ENCODE assay signal across 28 mouse cellular contexts in genomic region chr5:123195500-123196000, GRCm38 (mm10). TPM values are rescaled to one million over a fixed set of nuclear protein-coding genes. Genes with fewer than 3 reads are reported as not detected.
A peak's percentile ranks its signal among the peaks of the same experiment; 100 is the strongest.
DNase-seq lines count a peak whose midpoint lies in the region; ATAC-seq and TF ChIP-seq lines count a peak whose summit lies in the region.
"Had no signal": no experiment of that assay in that cellular context is flagged by ENCODE, and none has a peak within 500 bp of the region (broad histone marks: within the 10 kb centered on the region; RNA-seq: fewer than 3 reads in every experiment).

No protein-coding gene starts in this region.

- peak; percentile 64 for DNase-seq in heart, embryonic 10.5 days (ENCODE audit: low spot score)
- no peak for DNase-seq in liver, embryonic 13.5 days
- DNase-seq in liver, postnatal 0 days = peak; percentile 13
- no peak for DNase-seq in cerebellum, adult 11 months
- DNase-seq in adrenal gland, postnatal 4 days (ENCODE audit: low spot score in 2 of 2) = no peak
- DNase-seq: adrenal gland, postnatal 25 days; cerebellum, adult 8-10 months; cerebellum, postnatal 14 days; embryo, embryonic 11 days; gastrocnemius, adult 2 months; gastrocnemius, postnatal 36 days; heart, adult 18-20 months had no signal

- H3K4me3 ChIP-seq in heart, embryonic 10.5 days = no peak overlapping the region
- no peak overlapping the region for H3K4me3 ChIP-seq in heart, embryonic 12.5 days
- peak overlapping the region; percentile 15 for H3K4me3 ChIP-seq in megakaryocyte, embryonic 14.5 days (replicated peaks)
- no peak overlapping the region for H3K4me3 ChIP-seq in liver, embryonic 13.5 days (replicated peaks)
- H3K4me3 ChIP-seq in liver, postnatal 0 days (ENCODE audit: low read depth, low read length) = no peak overlapping the region
- H3K4me3 ChIP-seq: embryonic facial prominence, embryonic 15.5 days; erythroblast, embryonic 14.5 days; forebrain, embryonic 10.5 days; gastrocnemius, adult 2 months; hindbrain, embryonic 12.5 days had no signal

- H3K9me3 ChIP-seq in heart, embryonic 10.5 days = no peaks in the 10 kb centered on the region
- no peaks in the 10 kb centered on the region for H3K9me3 ChIP-seq in heart, embryonic 12.5 days (replicated peaks)
- H3K9me3 ChIP-seq in megakaryocyte, embryonic 14.5 days = peaks cover 7% of the 10 kb centered on the region
- H3K9me3 ChIP-seq in liver, embryonic 13.5 days (replicated peaks) = no peaks in the 10 kb centered on the region
- no peaks in the 10 kb centered on the region for H3K9me3 ChIP-seq in liver, postnatal 0 days (ENCODE audit: low read length)
- H3K9me3 ChIP-seq: embryonic facial prominence, embryonic 15.5 days; forebrain, embryonic 10.5 days; hindbrain, embryonic 12.5 days had no signal

- H3K9ac ChIP-seq in heart, embryonic 12.5 days = no peak overlapping the region
- peak overlapping the region; percentile 23; the same call in 1 of the 2 replicates for H3K9ac ChIP-seq in liver, embryonic 13.5 days
- no peak overlapping the region for H3K9ac ChIP-seq in liver, postnatal 0 days (replicated peaks)
- H3K9ac ChIP-seq: embryonic facial prominence, embryonic 15.5 days; hindbrain, embryonic 12.5 days had no signal

- no peak for TF ChIP-seq CTCF in liver, postnatal 0 days (IDR thresholded peaks at IDR 0.05; ENCODE audit: low read depth)

- H3K36me3 ChIP-seq in heart, embryonic 10.5 days = no peaks in the 10 kb centered on the region
- H3K36me3 ChIP-seq in heart, embryonic 12.5 days = no peaks in the 10 kb centered on the region
- H3K36me3 ChIP-seq in megakaryocyte, embryonic 14.5 days (replicated peaks; ENCODE audit: low read length) = no peaks in the 10 kb centered on the region
- no peaks in the 10 kb centered on the region for H3K36me3 ChIP-seq in liver, embryonic 13.5 days
- H3K36me3 ChIP-seq in liver, postnatal 0 days (replicated peaks; ENCODE audit: insufficient read depth, low read length) = no peaks in the 10 kb centered on the region
- H3K36me3 ChIP-seq: embryonic facial prominence, embryonic 15.5 days; forebrain, embryonic 10.5 days; hindbrain, embryonic 12.5 days had no signal

- 87% methylated on average over 16 of the region's 16 CpGs for WGBS in heart, embryonic 10.5 days
- WGBS in heart, embryonic 12.5 days = 85% methylated on average over 16 of the region's 16 CpGs
- 82% methylated on average over 16 of the region's 16 CpGs for WGBS in liver, embryonic 13.5 days (ENCODE audit: insufficient replicate concordance)
- WGBS in liver, postnatal 0 days (ENCODE audit: insufficient replicate concordance) = 82% methylated on average over 16 of the region's 16 CpGs

- no peaks in the 10 kb centered on the region for H3K4me1 ChIP-seq in heart, embryonic 10.5 days
- no peaks in the 10 kb centered on the region for H3K4me1 ChIP-seq in heart, embryonic 12.5 days (replicated peaks)
- H3K4me1 ChIP-seq in megakaryocyte, embryonic 14.5 days = peaks cover 13% of the 10 kb centered on the region
- H3K4me1 ChIP-seq in liver, embryonic 13.5 days (replicated peaks) = peaks cover 68% of the 10 kb centered on the region
- H3K4me1 ChIP-seq in liver, postnatal 0 days (ENCODE audit: insufficient read depth) = peaks cover 64% of the 10 kb centered on the region
- H3K4me1 ChIP-seq: embryonic facial prominence, embryonic 15.5 days; hindbrain, embryonic 12.5 days had no signal

- H3K4me2 ChIP-seq in heart, embryonic 12.5 days = no peak overlapping the region
- peak overlapping the region; percentile 12; the same call in 1 of the 2 replicates for H3K4me2 ChIP-seq in liver, embryonic 13.5 days
- no peak overlapping the region for H3K4me2 ChIP-seq in liver, postnatal 0 days (ENCODE audit: low read depth, low read length)
- H3K4me2 ChIP-seq: embryonic facial prominence, embryonic 15.5 days; heart, embryonic 11.5 days; hindbrain, embryonic 12.5 days had no signal

- ATAC-seq in heart, embryonic 12.5 days (ENCODE audit: insufficient number of reproducible peaks, low FRiP score) = no peak
- ATAC-seq in megakaryocyte, adult 5-6 weeks (ENCODE audit: poor library complexity, severe bottlenecking) = no peak
- ATAC-seq in liver, embryonic 13.5 days (ENCODE audit: low read depth) = no peak
- no peak for ATAC-seq in liver, postnatal 0 days
- ATAC-seq: activated CD4-positive, CD25-positive, alpha-beta regulatory T cell, adult 4 months; forebrain, embryonic 14.5 days; hindbrain, postnatal 0 days; Patski had no signal

- peaks cover 3% of the 10 kb centered on the region; the same call in 1 of the 2 replicates for H3K27me3 ChIP-seq in heart, embryonic 10.5 days (ENCODE audit: insufficient read depth, poor library complexity, severe bottlenecking)
- peaks cover 7% of the 10 kb centered on the region; the same call in 1 of the 2 replicates for H3K27me3 ChIP-seq in heart, embryonic 12.5 days (replicated peaks)
- peaks cover 40% of the 10 kb centered on the region for H3K27me3 ChIP-seq in megakaryocyte, embryonic 14.5 days (replicated peaks)
- H3K27me3 ChIP-seq in liver, embryonic 13.5 days = no peaks in the 10 kb centered on the region
- no peaks in the 10 kb centered on the region for H3K27me3 ChIP-seq in liver, postnatal 0 days (ENCODE audit: insufficient read depth, low read length)
- H3K27me3 ChIP-seq: embryonic facial prominence, embryonic 15.5 days; hindbrain, embryonic 12.5 days had no signal

- H3K27ac ChIP-seq in heart, embryonic 10.5 days = no peak overlapping the region
- no peak overlapping the region for H3K27ac ChIP-seq in heart, embryonic 12.5 days (ENCODE audit: poor library complexity, severe bottlenecking)
- H3K27ac ChIP-seq in liver, embryonic 13.5 days = peak overlapping the region; percentile 93
- peak overlapping the region; percentile 89 for H3K27ac ChIP-seq in liver, postnatal 0 days (ENCODE audit: low read depth)
- H3K27ac ChIP-seq: embryonic facial prominence, embryonic 15.5 days; forebrain, embryonic 10.5 days; gastrocnemius, adult 2 months; hindbrain, embryonic 12.5 days; hindbrain, postnatal 0 days had no signal

- TF ChIP-seq EP300 in liver, postnatal 0 days (IDR thresholded peaks at IDR 0.05; ENCODE audit: low read depth) = no peak

RNA-seq across cellular contexts. Expression of gene Hpd, which starts 13.0 kb away (rescaled TPM):
- 0.35 TPM in 1 of 2 replicates, not detected in the other for polyA plus RNA-seq in heart, embryonic 10.5 days (2016; fragmentation: Nextera tagmentation; extraction: Ambion mirVana)
- polyA plus RNA-seq in heart, embryonic 12.5 days (2016; fragmentation: Nextera tagmentation; extraction: Ambion mirVana) = not detected in 2 replicates
- polyA plus RNA-seq in megakaryocyte, embryonic 14.5 days (2012; ENCODE audit: insufficient read depth, low replicate concordance) = not detected in 2 replicates
- total RNA-seq in megakaryocyte, adult 5-6 weeks (2015) = not detected in 2 replicates
- not detected in 2 replicates for total RNA-seq in megakaryocyte, adult 5-6 weeks (2017)
- polyA plus RNA-seq in liver, embryonic 13.5 days (2015; fragmentation: Nextera tagmentation; extraction: Ambion mirVana) = 12.4 and 15.2 TPM in 2 replicates
- 638 and 713 TPM in 2 replicates for polyA plus RNA-seq in liver, postnatal 0 days (2015; fragmentation: Nextera tagmentation; extraction: Ambion mirVana)
- 10 to 100 TPM in 1 of 2 experiments, 1 to 10 TPM in 1; 2.2 to 48.2 TPM for total RNA-seq in adrenal gland, postnatal 4 days (2021)
- total RNA-seq: common myeloid progenitor, adult 5-6 weeks; gastrocnemius, adult 2 months; heart, postnatal 25 days; hindbrain, postnatal 0 days had no signal
- polyA plus RNA-seq: activated CD4-positive, CD25-positive, alpha-beta regulatory T cell, adult 4 months; C2C12; embryonic facial prominence, embryonic 11.5 days; embryonic facial prominence, embryonic 15.5 days; erythroblast, embryonic 14.5 days; forebrain, embryonic 14.5 days; heart, embryonic 11.5 days; hindbrain, embryonic 12.5 days; hindbrain, postnatal 0 days; Patski had no signal

RNA-seq across cellular contexts. Expression of gene Psmd9, which starts 26.3 kb away (rescaled TPM):
- polyA plus RNA-seq in heart, embryonic 10.5 days (2016; fragmentation: Nextera tagmentation; extraction: Ambion mirVana) = 73.2 and 85.3 TPM in 2 replicates
- 58.5 and 58.6 TPM in 2 replicates for polyA plus RNA-seq in heart, embryonic 12.5 days (2016; fragmentation: Nextera tagmentation; extraction: Ambion mirVana)
- polyA plus RNA-seq in megakaryocyte, embryonic 14.5 days (2012; ENCODE audit: insufficient read depth, low replicate concordance) = 86.5 and 87.0 TPM in 2 replicates
- total RNA-seq in megakaryocyte, adult 5-6 weeks (2015) = 14.0 and 24.6 TPM in 2 replicates
- total RNA-seq in megakaryocyte, adult 5-6 weeks (2017) = 9.6 and 20.4 TPM in 2 replicates
- polyA plus RNA-seq in liver, embryonic 13.5 days (2015; fragmentation: Nextera tagmentation; extraction: Ambion mirVana) = 76.0 and 76.3 TPM in 2 replicates
- 116 and 120 TPM in 2 replicates for polyA plus RNA-seq in liver, postnatal 0 days (2015; fragmentation: Nextera tagmentation; extraction: Ambion mirVana)
- 10 to 100 TPM; 36.0 to 36.5 TPM for total RNA-seq in adrenal gland, postnatal 4 days (2021)

RNA-seq across cellular contexts. Expression of gene Setd1b, which starts 53.6 kb away (rescaled TPM):
- 5.4 and 9.8 TPM in 2 replicates for polyA plus RNA-seq in heart, embryonic 10.5 days (2016; fragmentation: Nextera tagmentation; extraction: Ambion mirVana)
- 7.4 and 8.1 TPM in 2 replicates for polyA plus RNA-seq in heart, embryonic 12.5 days (2016; fragmentation: Nextera tagmentation; extraction: Ambion mirVana)
- polyA plus RNA-seq in megakaryocyte, embryonic 14.5 days (2012; ENCODE audit: insufficient read depth, low replicate concordance) = 20.8 and 52.6 TPM in 2 replicates
- total RNA-seq in megakaryocyte, adult 5-6 weeks (2015) = 40.4 and 44.9 TPM in 2 replicates
- total RNA-seq in megakaryocyte, adult 5-6 weeks (2017) = 4.1 and 8.7 TPM in 2 replicates
- 3.4 and 3.8 TPM in 2 replicates for polyA plus RNA-seq in liver, embryonic 13.5 days (2015; fragmentation: Nextera tagmentation; extraction: Ambion mirVana)
- polyA plus RNA-seq in liver, postnatal 0 days (2015; fragmentation: Nextera tagmentation; extraction: Ambion mirVana) = 3.6 and 4.3 TPM in 2 replicates
- 10 to 100 TPM; 36.8 to 37.2 TPM for total RNA-seq in adrenal gland, postnatal 4 days (2021)

RNA-seq across cellular contexts. Expression of gene Wdr66, which starts 56.4 kb away (rescaled TPM):
- polyA plus RNA-seq in heart, embryonic 10.5 days (2016; fragmentation: Nextera tagmentation; extraction: Ambion mirVana) = 0.53 and 0.79 TPM in 2 replicates
- 0.24 and 0.64 TPM in 2 replicates for polyA plus RNA-seq in heart, embryonic 12.5 days (2016; fragmentation: Nextera tagmentation; extraction: Ambion mirVana)
- 0.08 TPM in 1 of 2 replicates, not detected in the other for polyA plus RNA-seq in megakaryocyte, embryonic 14.5 days (2012; ENCODE audit: insufficient read depth, low replicate concordance)
- 0.29 TPM in 1 of 2 replicates, not detected in the other for total RNA-seq in megakaryocyte, adult 5-6 weeks (2015)
- not detected in 2 replicates for total RNA-seq in megakaryocyte, adult 5-6 weeks (2017)
- 0.16 TPM in 1 of 2 replicates, not detected in the other for polyA plus RNA-seq in liver, embryonic 13.5 days (2015; fragmentation: Nextera tagmentation; extraction: Ambion mirVana)
- polyA plus RNA-seq in liver, postnatal 0 days (2015; fragmentation: Nextera tagmentation; extraction: Ambion mirVana) = 0.06 and 0.21 TPM in 2 replicates
- total RNA-seq in adrenal gland, postnatal 4 days (2021) = 1 to 10 TPM in 1 of 2 experiments, under 1 TPM in 1; 0.68 to 1.0 TPM
- total RNA-seq: common myeloid progenitor, adult 5-6 weeks had no signal

Comparison
In these comparisons a context has a peak if more than half of its experiments do, and no peak if none do; other contexts are left out.
1. DNase-seq: peak in heart, embryonic 10.5 days (single experiment) and liver, postnatal 0 days (single experiment); none in liver, embryonic 13.5 days (single experiment), cerebellum, adult 11 months (single experiment) and adrenal gland, postnatal 4 days (0 of 2).
2. RNA of gene Hpd, which starts 13.0 kb away (polyA plus RNA-seq): 638 to 713 TPM in liver, postnatal 0 days; 12.4 to 15.2 TPM in liver, embryonic 13.5 days, not detected in heart, embryonic 12.5 days, 0.35 TPM in heart, embryonic 10.5 days and not detected in megakaryocyte, embryonic 14.5 days; every median in the first group is over 10 times any median in the second.
3. H3K27ac ChIP-seq: peak in liver, embryonic 13.5 days (single experiment) and liver, postnatal 0 days (single experiment); none in heart, embryonic 10.5 days (single experiment) and heart, embryonic 12.5 days (single experiment).